Mouse (Mus musculus): Measurements from ENCODE around the gene Fam161a. TPM values are rescaled to one million over a fixed set of nuclear protein-coding genes. Genes with fewer than 3 reads are reported as not detected.

Gene Fam161a
- 0.19 and 0.67 TPM in 2 replicates for polyA plus RNA-seq (2012)

GRCm38 (mm10) chr11:23007481-23008180 lies at the start of gene Fam161a:
Fam161a (plus strand) TSS chr11:23007531.

GRCm38 (mm10) chr11:22971835-22972709 lies 35.3 kb upstream of the Fam161a start, which contains the start of gene Zrsr1:
Zrsr1 (plus strand) TSS chr11:22972005.

GRCm38 (mm10) chr11:22981984-22982757 lies 25.2 kb upstream of the Fam161a start, which contains the start of the genes Gm28048 and Commd1:
Gm28048 (minus strand) TSS chr11:22982090.
Commd1 (minus strand) TSS chr11:22982382.

GRCm38 (mm10) chr11:22990393-22991126 lies 16.8 kb upstream of the Fam161a start, which contains the start of gene Cct4:
Cct4 (plus strand) TSS chr11:22990519.

Other genes with a start within 250 kb of the Fam161a start
- gene B3gnt2, start 146.6 kb upstream of the Fam161a start, polyA plus RNA-seq (2012): 20.3 and 22.2 TPM in 2 replicates
- 2.2 and 3.5 TPM in 2 replicates for gene Zrsr1, start 35.5 kb upstream of the Fam161a start, polyA plus RNA-seq (2012)
- 0.06 TPM in 1 of 2 replicates, not detected in the other for gene Gm28048, start 25.4 kb upstream of the Fam161a start, polyA plus RNA-seq (2012)
- 41.1 and 54.7 TPM in 2 replicates for gene Commd1, start 25.1 kb upstream of the Fam161a start, polyA plus RNA-seq (2012)
- 536 and 629 TPM in 2 replicates for gene Cct4, start 17.0 kb upstream of the Fam161a start, polyA plus RNA-seq (2012)
- 14.2 and 17.3 TPM in 2 replicates for gene Xpo1, start 248.5 kb downstream of the Fam161a start, polyA plus RNA-seq (2012)